Mouse (Mus musculus) testis, adult 2 months (tissue): ENCODE measurements at regions not wholly inside any gene's neighbourhood (a gene's known extent, or its start where the extent isn't known, plus 50 kb on each side); places are given as distances from the start of the nearest gene placed in this dataset.

Experiments
- H3K27ac ChIP-seq: fragments of 200-500 bp; 2 replicates; pipeline ENCODE4 v1.5.1; 2012; ENCODE audit warnings: low read depth, low read length; ENCODE audit not compliant: control insufficient read depth, insufficient read depth
- H3K27me3 ChIP-seq: fragments of 200-500 bp; 2 replicates; pipeline ENCODE4 v1.6.1; 2012; ENCODE audit warnings: mild to moderate bottlenecking, low read length, moderate library complexity; ENCODE audit not compliant: control insufficient read depth, insufficient read depth
- H3K36me3 ChIP-seq: fragments of 200-500 bp; 2 replicates; pipeline ENCODE4 v1.6.1; 2012; ENCODE audit warnings: mild to moderate bottlenecking, low read length; ENCODE audit not compliant: control insufficient read depth, insufficient read depth
- H3K4me1 ChIP-seq: fragments of 200-500 bp; 2 replicates; pipeline ENCODE4 v1.6.1; 2012; ENCODE audit warnings: low read length; ENCODE audit not compliant: control insufficient read depth, insufficient read depth
- H3K4me3 ChIP-seq: fragments of 200-500 bp; 2 replicates; pipeline ENCODE4 v1.5.1; 2012; ENCODE audit warnings: low read depth, mild to moderate bottlenecking, low read length, moderate library complexity, mixed read lengths; ENCODE audit not compliant: control insufficient read depth
- CTCF ChIP-seq: fragments of 200-500 bp; IDR thresholded peaks from 2 replicates; pipeline ENCODE4 v1.5.1; 2012; ENCODE audit warnings: low read depth, mild to moderate bottlenecking, inconsistent platforms, low read length, moderate library complexity; ENCODE audit not compliant: control insufficient read depth, insufficient read depth, insufficient replicate concordance
- POLR2A ChIP-seq: fragments of 200-500 bp; IDR thresholded peaks from 2 replicates; pipeline ENCODE4 v1.6.1; 2012; ENCODE audit warnings: low read depth, mild to moderate bottlenecking, inconsistent platforms, low read length, moderate library complexity; ENCODE audit not compliant: control insufficient read depth

DNA sequence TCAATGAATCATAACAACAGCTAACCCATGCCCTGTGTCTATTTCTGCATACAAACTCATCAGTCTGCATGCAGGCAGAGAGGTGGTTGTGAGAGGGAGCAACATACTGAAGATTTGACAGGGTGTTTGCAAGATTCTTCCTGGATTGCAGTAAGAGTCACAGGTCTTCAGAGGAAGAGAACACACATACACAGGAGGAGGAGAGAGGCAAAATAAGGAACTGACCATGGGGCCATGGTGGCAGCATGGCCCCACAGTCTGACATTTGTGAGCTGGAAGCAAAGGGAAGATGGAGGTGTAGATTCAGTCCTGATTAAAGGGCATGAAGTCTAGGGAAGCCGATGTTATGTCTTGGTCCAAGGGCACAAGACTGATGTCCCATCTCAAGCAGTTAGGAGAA is 101.0 kb downstream of the Gm815 start:
- H3K36me3 ChIP-seq, result no peaks in the 10 kb centered on the region
- H3K4me3 ChIP-seq, result no peak overlapping the region
- no peaks in the 10 kb centered on the region for H3K27me3 ChIP-seq
- H3K27ac ChIP-seq, result no peak overlapping the region
- TF ChIP-seq CTCF (no peak), POLR2A (no peak)
- no peaks in the 10 kb centered on the region for H3K4me1 ChIP-seq

DNA sequence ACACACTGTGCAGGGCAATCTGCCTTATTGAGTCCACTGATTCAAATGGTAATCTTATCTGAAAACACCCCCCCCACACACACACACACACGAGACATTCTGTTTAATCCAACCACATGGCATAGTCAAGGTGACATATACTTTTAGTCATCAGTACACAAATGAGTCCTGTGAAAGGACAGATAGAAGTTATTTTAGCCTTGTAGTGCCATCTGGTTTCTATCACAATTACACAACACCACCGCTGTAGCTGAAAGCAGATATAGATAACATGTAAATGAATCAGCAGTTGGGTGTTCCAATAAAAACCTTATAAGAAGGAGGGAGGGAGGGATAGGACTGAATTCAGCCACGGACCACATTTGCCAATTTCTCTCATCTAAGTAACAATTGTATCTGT is 101.5 kb downstream of the Gm815 start:
- Histone ChIP-seq H3K4me3 (no peak overlapping the region), H3K27me3 (no peaks in the 10 kb centered on the region)
- TF ChIP-seq POLR2A, result no peak
- TF ChIP-seq CTCF, result no peak

DNA sequence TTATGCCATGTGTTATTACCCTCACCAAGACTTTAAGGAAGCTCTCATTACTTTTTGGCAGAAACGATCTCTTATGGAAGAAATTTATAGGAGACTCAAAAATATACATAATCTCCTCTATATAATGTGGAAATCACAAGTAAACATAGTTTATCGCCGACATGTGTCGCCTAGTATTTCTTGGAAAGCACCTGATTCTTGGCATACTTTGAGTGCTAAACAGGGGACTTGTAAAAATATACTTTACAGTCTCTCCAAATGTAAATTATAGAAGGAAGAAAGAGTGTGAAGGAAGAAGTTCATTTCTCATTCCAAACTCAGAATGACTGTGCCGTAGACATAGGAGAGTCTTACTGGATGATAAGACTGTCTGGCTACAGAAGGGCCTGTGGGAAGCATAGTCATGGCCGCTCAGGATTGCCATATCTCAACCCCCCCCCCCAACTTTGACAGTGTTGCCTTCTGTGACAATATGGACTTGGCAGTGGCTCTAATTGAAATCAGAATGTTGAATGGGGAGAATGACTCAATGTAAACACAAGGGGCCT is 102.3 kb downstream of the Gm815 start:
- Histone ChIP-seq H3K4me3 (no peak overlapping the region), H3K36me3 (no peaks in the 10 kb centered on the region), H3K27me3 (no peaks in the 10 kb centered on the region), H3K27ac (no peak overlapping the region), H3K4me1 (no peaks in the 10 kb centered on the region)
- TF ChIP-seq CTCF (no peak), POLR2A (no peak)

More for the DNA sequence above, 101.5 kb downstream of the Gm815 start:
- Histone ChIP-seq H3K27ac (no peak overlapping the region), H3K4me1 (no peaks in the 10 kb centered on the region), H3K36me3 (no peaks in the 10 kb centered on the region)

DNA sequence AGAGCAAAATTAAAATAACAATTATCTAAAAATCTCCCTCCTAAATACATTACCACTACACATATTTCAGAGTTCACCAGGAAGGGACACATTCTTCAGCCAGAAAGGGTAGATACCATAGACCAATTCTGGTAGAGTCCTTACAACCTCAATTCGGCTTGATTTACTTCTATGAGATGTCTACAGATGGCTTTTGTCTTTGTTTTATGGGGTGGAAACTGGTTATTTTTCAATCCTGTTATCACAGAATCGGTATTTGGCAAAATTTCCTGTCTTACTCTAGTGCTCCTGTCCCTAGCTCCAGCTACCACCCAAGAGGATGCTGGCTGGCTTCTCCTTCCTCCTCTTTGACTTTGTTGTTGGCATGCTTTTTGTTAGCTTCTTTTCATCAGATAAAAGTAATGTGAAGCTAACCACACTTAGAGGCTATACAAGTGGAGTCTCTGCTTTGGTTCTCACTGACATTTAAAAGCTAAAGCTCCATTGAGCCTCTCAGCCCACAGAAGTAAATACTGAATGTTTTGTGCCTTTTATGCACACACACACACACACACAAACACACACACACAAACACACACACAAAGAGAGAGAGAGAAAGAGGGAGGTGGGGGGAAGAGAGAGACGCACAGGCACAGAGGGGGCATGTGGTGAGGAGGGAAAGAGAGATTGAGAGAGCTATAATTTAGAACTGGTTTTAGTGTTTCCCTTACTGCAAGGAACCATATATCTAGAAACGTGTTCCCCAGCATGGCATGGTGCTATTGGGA is 109.1 kb downstream of the Gm815 start:
- no peaks in the 10 kb centered on the region for H3K27me3 ChIP-seq
- H3K27ac ChIP-seq, result no peak overlapping the region
- H3K4me3 ChIP-seq, result no peak overlapping the region
- H3K36me3 ChIP-seq, result no peaks in the 10 kb centered on the region
- no peak for TF ChIP-seq POLR2A
- no peak for TF ChIP-seq CTCF
- no peaks in the 10 kb centered on the region for H3K4me1 ChIP-seq

DNA sequence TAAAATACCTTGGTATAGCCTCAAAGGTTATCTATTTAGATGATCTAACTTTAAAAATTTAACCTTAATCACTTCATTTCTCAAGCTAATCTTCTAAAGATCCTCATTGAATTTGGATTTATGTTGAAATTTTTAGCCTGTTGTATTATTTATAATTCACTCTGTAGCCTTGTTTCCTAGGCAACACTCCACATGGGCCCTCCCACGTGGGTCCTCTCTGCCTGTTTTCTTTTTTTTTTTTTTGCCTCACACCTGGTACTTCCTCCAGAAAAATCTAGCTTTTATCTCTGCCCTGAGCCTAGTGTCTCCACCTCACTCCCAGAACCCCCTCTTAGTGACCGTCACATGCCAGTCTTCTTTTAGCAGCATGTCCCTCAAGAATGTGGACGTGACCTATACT is 113.9 kb downstream of the Gm815 start:
- H3K4me3 ChIP-seq, result no peak overlapping the region
- H3K27ac ChIP-seq, result no peak overlapping the region
- H3K4me1 ChIP-seq, result no peaks in the 10 kb centered on the region
- TF ChIP-seq POLR2A (no peak), CTCF (no peak)
- H3K27me3 ChIP-seq, result no peaks in the 10 kb centered on the region
- H3K36me3 ChIP-seq, result no peaks in the 10 kb centered on the region

DNA sequence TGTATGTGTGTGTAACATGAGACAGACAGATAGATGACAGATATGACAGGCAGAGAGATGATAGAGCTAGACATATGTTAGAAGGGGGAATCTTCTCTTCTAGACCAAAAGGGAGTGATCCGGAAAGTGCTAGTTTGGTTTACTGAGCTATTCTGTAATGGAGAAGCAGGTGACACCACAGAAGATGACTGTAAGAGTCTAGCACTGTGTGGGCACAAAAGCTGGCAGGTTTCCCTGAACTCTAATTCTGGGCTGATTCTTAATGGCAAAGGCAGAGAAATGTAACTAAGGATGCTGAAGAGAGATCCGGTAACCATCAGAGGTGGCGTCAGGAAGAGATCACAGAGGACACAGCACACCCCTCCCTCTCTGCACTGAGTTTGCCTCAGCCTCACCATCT is 136.2 kb downstream of the Gm815 start:
- H3K27ac ChIP-seq, result no peak overlapping the region
- H3K27me3 ChIP-seq, result no peaks in the 10 kb centered on the region
- H3K4me1 ChIP-seq, result no peaks in the 10 kb centered on the region
- H3K4me3 ChIP-seq, result no peak overlapping the region
- no peak for TF ChIP-seq POLR2A
- no peak for TF ChIP-seq CTCF
- H3K36me3 ChIP-seq, result no peaks in the 10 kb centered on the region

DNA sequence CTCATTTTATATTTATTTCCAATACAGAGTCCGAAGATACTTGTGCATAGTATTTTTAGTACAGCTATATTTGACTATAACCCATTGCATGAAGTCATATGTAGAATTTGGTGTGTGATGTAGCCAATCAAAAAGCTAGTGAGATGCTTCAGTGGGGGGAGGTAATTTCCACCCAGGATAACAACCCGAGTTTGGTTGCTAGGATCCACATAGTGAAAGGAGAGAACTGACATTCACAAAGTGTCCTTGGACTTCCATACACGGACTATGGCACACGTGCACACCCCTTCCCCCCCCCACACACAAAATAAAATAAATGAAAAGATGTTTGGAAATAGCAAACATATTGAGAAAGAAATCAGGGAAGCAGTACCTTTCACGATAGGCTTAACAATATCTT is 137.2 kb downstream of the Gm815 start:
- Histone ChIP-seq H3K36me3 (no peaks in the 10 kb centered on the region), H3K4me1 (no peaks in the 10 kb centered on the region), H3K4me3 (no peak overlapping the region), H3K27me3 (no peaks in the 10 kb centered on the region), H3K27ac (no peak overlapping the region)
- no peak for TF ChIP-seq CTCF
- TF ChIP-seq POLR2A, result no peak
